Mouse (Mus musculus): ENCODE measurements at regions not wholly inside any gene's neighbourhood (a gene's known extent, or its start where the extent isn't known, plus 50 kb on each side); places are given as distances from the start of the nearest gene placed in this dataset.
A peak's percentile ranks its signal among the peaks of the same experiment; 100 is the strongest.

DNA sequence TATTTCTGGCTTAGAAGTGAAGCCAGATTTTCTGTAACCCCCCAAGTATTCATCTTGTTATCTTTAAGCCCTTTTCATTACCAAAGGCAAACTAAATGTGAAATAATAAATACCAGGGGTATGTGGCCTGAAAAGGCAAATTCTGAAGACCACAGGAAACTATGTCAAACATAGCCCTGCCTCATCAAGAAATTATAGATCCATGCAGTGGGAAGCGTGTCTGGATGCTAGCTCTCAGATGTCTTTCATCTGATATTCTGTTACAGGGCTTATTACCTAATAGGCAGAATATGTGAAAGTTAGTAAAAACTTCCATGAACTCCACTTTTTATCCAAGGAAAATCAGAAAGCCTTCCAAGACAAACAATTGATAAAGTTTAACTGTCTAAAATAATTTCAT, 509.9 kb upstream of the Lcorl start:
- Histone ChIP-seq H3K36me3 (ENCODE audit: control insufficient read depth, insufficient read depth, low read length) (no peaks in the 10 kb centered on the region), H3K27me3 (replicated peaks; ENCODE audit: control insufficient read depth, insufficient read depth, low read length) (no peaks in the 10 kb centered on the region), H3K4me1 (ENCODE audit: control insufficient read depth, insufficient read depth, low read length) (no peaks in the 10 kb centered on the region), H3K27ac (ENCODE audit: insufficient read depth, low read depth, low read length) (no peak overlapping the region), H3K4me3 (ENCODE audit: insufficient read depth, low read depth, low read length) (no peak overlapping the region)
- WGBS: 63% methylated on average over 1 of the region's 1 CpGs
- TF ChIP-seq CTCF (conservative IDR thresholded peaks at IDR 0.05; ENCODE audit: insufficient read depth, insufficient read length, low read depth, low read length) (no peak), POLR2A (IDR thresholded peaks at IDR 0.05; ENCODE audit: low read depth, low read length) (no peak)
- no peak for DNase-seq

- no peaks in the 10 kb centered on the region for H3K36me3 ChIP-seq (ENCODE audit: control insufficient read depth, insufficient read depth, low read length)
- no peaks in the 10 kb centered on the region for H3K4me1 ChIP-seq (ENCODE audit: control insufficient read depth, insufficient read depth, low read length)
- no peak overlapping the region for H3K27ac ChIP-seq (ENCODE audit: insufficient read depth, low read depth, low read length)
- TF ChIP-seq CTCF (conservative IDR thresholded peaks at IDR 0.05; ENCODE audit: insufficient read depth, insufficient read length, low read depth, low read length) (no peak), POLR2A (IDR thresholded peaks at IDR 0.05; ENCODE audit: low read depth, low read length) (no peak)
- WGBS: 92% methylated on average over 2 of the region's 2 CpGs
- H3K4me3 ChIP-seq (ENCODE audit: insufficient read depth, low read depth, low read length): no peak overlapping the region
- no peaks in the 10 kb centered on the region for H3K27me3 ChIP-seq (replicated peaks; ENCODE audit: control insufficient read depth, insufficient read depth, low read length)
- no peak for DNase-seq
These were observed 506.2 kb upstream of the Lcorl start for GRCm38 (mm10) chr5:46363661-46364060.

GRCm38 (mm10) chr5:46361637-46362036, 504.2 kb upstream of the Lcorl start:
- H3K4me3 ChIP-seq (ENCODE audit: insufficient read depth, low read depth, low read length): no peak overlapping the region
- WGBS: 76% methylated on average over 1 of the region's 1 CpGs
- no peak for TF ChIP-seq CTCF (conservative IDR thresholded peaks at IDR 0.05; ENCODE audit: insufficient read depth, insufficient read length, low read depth, low read length)
- no peak for TF ChIP-seq POLR2A (IDR thresholded peaks at IDR 0.05; ENCODE audit: low read depth, low read length)
- DNase-seq: no peak
- H3K27me3 ChIP-seq (replicated peaks; ENCODE audit: control insufficient read depth, insufficient read depth, low read length): no peaks in the 10 kb centered on the region
- no peak overlapping the region for H3K27ac ChIP-seq (ENCODE audit: insufficient read depth, low read depth, low read length)
- H3K36me3 ChIP-seq (ENCODE audit: control insufficient read depth, insufficient read depth, low read length): no peaks in the 10 kb centered on the region
- no peaks in the 10 kb centered on the region for H3K4me1 ChIP-seq (ENCODE audit: control insufficient read depth, insufficient read depth, low read length)

GRCm38 (mm10) chr5:46348448-46348847, 491.0 kb upstream of the Lcorl start:
- Histone ChIP-seq H3K27ac (ENCODE audit: insufficient read depth, low read depth, low read length) (no peak overlapping the region), H3K36me3 (ENCODE audit: control insufficient read depth, insufficient read depth, low read length) (no peaks in the 10 kb centered on the region), H3K4me3 (ENCODE audit: insufficient read depth, low read depth, low read length) (no peak overlapping the region), H3K4me1 (ENCODE audit: control insufficient read depth, insufficient read depth, low read length) (no peaks in the 10 kb centered on the region), H3K27me3 (replicated peaks; ENCODE audit: control insufficient read depth, insufficient read depth, low read length) (no peaks in the 10 kb centered on the region)
- WGBS: 41% methylated on average over 5 of the region's 5 CpGs
- no peak for TF ChIP-seq CTCF (conservative IDR thresholded peaks at IDR 0.05; ENCODE audit: insufficient read depth, insufficient read length, low read depth, low read length)
- no peak for TF ChIP-seq POLR2A (IDR thresholded peaks at IDR 0.05; ENCODE audit: low read depth, low read length)
- peak; percentile 1 for DNase-seq

GRCm38 (mm10) chr5:46347368-46348083, 490.1 kb upstream of the Lcorl start:
- H3K27ac ChIP-seq (ENCODE audit: insufficient read depth, low read depth, low read length): no peak overlapping the region
- H3K27me3 ChIP-seq (replicated peaks; ENCODE audit: control insufficient read depth, insufficient read depth, low read length): no peaks in the 10 kb centered on the region
- TF ChIP-seq CTCF (conservative IDR thresholded peaks at IDR 0.05; ENCODE audit: insufficient read depth, insufficient read length, low read depth, low read length) (peak; percentile 76), POLR2A (IDR thresholded peaks at IDR 0.05; ENCODE audit: low read depth, low read length) (no peak)
- DNase-seq: peak; percentile 56
- WGBS: 17% methylated on average over 16 of the region's 16 CpGs
- no peaks in the 10 kb centered on the region for H3K4me1 ChIP-seq (ENCODE audit: control insufficient read depth, insufficient read depth, low read length)
- H3K4me3 ChIP-seq (ENCODE audit: insufficient read depth, low read depth, low read length): no peak overlapping the region
- no peaks in the 10 kb centered on the region for H3K36me3 ChIP-seq (ENCODE audit: control insufficient read depth, insufficient read depth, low read length)

GRCm38 (mm10) chr5:46338461-46338860, 481.0 kb upstream of the Lcorl start:
- H3K36me3 ChIP-seq (ENCODE audit: control insufficient read depth, insufficient read depth, low read length): no peaks in the 10 kb centered on the region
- no peak for DNase-seq
- H3K4me1 ChIP-seq (ENCODE audit: control insufficient read depth, insufficient read depth, low read length): no peaks in the 10 kb centered on the region
- H3K4me3 ChIP-seq (ENCODE audit: insufficient read depth, low read depth, low read length): no peak overlapping the region
- H3K27ac ChIP-seq (ENCODE audit: insufficient read depth, low read depth, low read length): no peak overlapping the region
- TF ChIP-seq CTCF (conservative IDR thresholded peaks at IDR 0.05; ENCODE audit: insufficient read depth, insufficient read length, low read depth, low read length) (no peak), POLR2A (IDR thresholded peaks at IDR 0.05; ENCODE audit: low read depth, low read length) (no peak)
- H3K27me3 ChIP-seq (replicated peaks; ENCODE audit: control insufficient read depth, insufficient read depth, low read length): no peaks in the 10 kb centered on the region
- 86% methylated on average over 2 of the region's 2 CpGs for WGBS

DNA sequence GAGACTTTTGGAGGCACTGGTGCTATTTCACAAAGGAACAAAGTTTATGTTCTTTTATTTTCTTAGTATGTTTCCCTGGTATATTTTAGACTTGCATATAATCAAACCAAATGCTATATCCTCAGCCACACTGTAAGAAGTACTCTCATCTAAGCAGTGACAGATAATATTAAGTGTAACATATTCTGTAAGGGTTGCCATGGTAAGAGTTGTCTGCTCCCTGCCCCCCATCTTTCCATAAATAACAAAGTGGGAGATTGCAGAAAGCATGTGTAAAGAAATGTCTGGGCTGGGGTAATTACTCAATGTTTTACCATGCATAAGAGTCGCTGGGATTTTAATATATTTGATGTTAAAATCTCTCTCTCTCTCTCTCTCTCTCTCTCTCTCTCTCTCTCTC, 473.5 kb upstream of the Lcorl start:
- Histone ChIP-seq H3K27ac (ENCODE audit: insufficient read depth, low read depth, low read length) (no peak overlapping the region), H3K4me1 (ENCODE audit: control insufficient read depth, insufficient read depth, low read length) (no peaks in the 10 kb centered on the region), H3K4me3 (ENCODE audit: insufficient read depth, low read depth, low read length) (no peak overlapping the region), H3K36me3 (ENCODE audit: control insufficient read depth, insufficient read depth, low read length) (no peaks in the 10 kb centered on the region), H3K27me3 (replicated peaks; ENCODE audit: control insufficient read depth, insufficient read depth, low read length) (no peaks in the 10 kb centered on the region)
- TF ChIP-seq CTCF (conservative IDR thresholded peaks at IDR 0.05; ENCODE audit: insufficient read depth, insufficient read length, low read depth, low read length) (no peak), POLR2A (IDR thresholded peaks at IDR 0.05; ENCODE audit: low read depth, low read length) (no peak)
- WGBS: 44% methylated on average over 1 of the region's 1 CpGs
- no peak for DNase-seq
